Mouse (Mus musculus): Measurements from ENCODE around the gene Aoc1.

GRCm38 (mm10) chr6:48861616-48862280 is 10.9 kb upstream of the Aoc1 start:
- TF ChIP-seq CTCF (IDR thresholded peaks at IDR 0.05; ENCODE audit: borderline replicate concordance, control insufficient read depth, extremely low read depth, insufficient read depth, low read length, poor library complexity), result no peak
- TF ChIP-seq POLR2A (IDR thresholded peaks at IDR 0.05; ENCODE audit: control insufficient read depth, extremely low read depth, insufficient read depth, low read length, poor library complexity), result no peak
